Mouse (Mus musculus): ENCODE measurements around the gene Tbx10. TPM values are rescaled to one million over a fixed set of nuclear protein-coding genes. Genes with fewer than 3 reads are reported as not detected.

Tbx10 gene
- polyA plus RNA-seq, 1 experiment: not detected

- DNase-seq (ENCODE audit: low read depth, low spot score): peak; percentile 94
- WGBS: under 1% methylated on average over 64 of the region's 64 CpGs
Measured at GRCm38 (mm10) chr19:4000119-4000900, 7.8 kb downstream of the Tbx10 start, which contains the start of the genes Nudt8 and Gm49405. Gene Nudt8, plus strand, starts transcription at chr19:4000580. Gene Gm49405, plus strand, starts transcription at chr19:4000626.

DNA sequence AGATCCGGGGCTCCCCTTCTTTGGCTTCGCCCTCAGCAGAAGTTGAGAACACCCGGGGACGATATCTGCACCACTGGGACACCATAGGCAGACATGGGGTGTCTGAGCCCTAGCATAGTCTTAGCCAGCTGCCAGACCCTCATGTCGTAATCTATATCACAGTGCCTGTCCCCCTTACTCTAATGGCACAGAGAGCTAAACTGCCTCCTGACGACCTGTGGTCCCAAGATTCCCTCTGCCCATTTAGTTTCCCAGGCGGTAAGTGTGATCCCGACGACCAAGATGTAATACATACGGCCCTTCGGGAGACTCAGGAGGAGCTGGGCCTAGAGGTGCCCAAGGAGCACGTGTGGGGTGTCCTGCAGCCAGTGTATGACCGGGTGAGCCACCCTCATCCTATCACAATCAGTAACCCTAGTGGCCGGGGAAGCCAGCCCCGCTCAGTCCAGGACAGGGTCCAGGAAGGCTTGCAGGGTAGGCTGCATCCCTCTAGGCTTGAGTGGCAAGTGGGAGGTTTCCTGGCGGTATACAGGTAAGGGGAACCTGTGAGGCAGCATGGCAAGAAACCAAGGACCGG is 8.5 kb downstream of the Tbx10 start:
- WGBS: 18% methylated on average over 17 of the region's 17 CpGs
- DNase-seq (ENCODE audit: low read depth, low spot score): no peak

- no peak for DNase-seq (ENCODE audit: low read depth, low spot score)
- WGBS: 65% methylated on average over 5 of the region's 5 CpGs
Measured at GRCm38 (mm10) chr19:4001752-4002151, 9.2 kb downstream of the Tbx10 start.

DNA sequence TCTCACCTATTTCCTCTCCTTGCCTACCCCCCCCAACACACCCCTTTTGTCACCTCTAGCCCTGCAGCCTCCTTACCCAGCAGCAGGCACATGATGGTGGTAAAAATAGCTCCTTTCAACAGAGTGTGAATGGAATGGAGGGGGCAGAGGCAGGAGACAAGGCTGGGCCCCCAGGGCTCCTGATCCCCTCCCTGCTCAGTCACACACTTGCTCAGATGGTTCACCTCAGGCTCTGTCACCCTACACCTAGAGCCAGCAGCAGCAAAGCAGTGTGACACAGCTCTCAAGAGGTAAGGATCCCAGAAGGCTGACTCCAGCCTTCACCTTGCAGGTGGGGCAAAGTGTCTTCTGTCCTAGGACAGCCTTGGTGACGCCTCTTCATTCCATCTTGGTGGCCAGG is 10.6 kb downstream of the Tbx10 start, which contains the start of gene Doc2g:
Doc2g (plus strand) TSS at position 202 of the 400 bp plus-strand sequence.
- no peak for DNase-seq (ENCODE audit: low read depth, low spot score)
- WGBS: 83% methylated on average over 1 of the region's 1 CpGs

- 81% methylated on average over 12 of the region's 12 CpGs for WGBS
- DNase-seq (ENCODE audit: low read depth, low spot score): no peak
Measured at GRCm38 (mm10) chr19:4003641-4004040, 11.1 kb downstream of the Tbx10 start.

DNA sequence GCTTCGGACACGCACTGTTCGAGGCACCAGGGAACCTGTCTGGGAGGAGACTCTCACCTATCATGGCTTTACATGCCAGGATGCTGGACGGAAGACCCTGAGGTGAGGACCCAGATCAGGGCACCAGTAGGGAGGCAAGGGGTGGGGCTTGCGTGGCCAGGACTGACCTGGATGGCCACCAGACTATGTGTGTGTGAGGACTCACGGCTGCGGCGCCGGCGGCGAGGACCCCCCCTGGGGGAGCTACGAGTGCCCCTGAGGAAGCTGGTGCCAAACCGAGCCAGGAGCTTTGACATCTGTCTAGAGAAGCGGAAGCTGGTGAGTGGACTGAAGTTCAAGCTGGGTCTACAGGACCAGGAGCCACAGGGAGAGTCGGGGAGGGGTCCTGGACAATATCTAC is 11.8 kb downstream of the Tbx10 start:
- DNase-seq (ENCODE audit: low read depth, low spot score): no peak

DNA sequence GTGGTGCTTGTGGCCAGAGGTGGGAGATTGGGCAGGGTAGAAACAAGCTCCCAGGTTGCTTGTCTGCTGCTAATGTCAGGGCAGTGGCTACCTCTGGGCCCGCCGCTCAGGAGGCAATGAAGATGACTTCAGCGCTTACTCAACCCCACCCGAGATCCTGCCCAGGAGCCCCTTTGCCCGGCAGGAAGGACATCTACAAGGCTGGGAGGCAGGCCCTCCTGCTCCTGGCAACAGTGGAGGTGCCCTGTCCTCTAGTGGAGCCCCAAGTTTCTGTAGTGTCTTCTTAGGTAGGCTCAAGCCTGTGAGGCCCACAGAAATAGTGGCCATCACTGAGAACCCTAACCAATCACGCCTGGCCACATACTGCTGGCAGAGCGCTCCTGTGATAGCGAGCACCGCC is 12.5 kb downstream of the Tbx10 start:
- DNase-seq (ENCODE audit: low read depth, low spot score): no peak
- 80% methylated on average over 9 of the region's 9 CpGs for WGBS

More for the DNA sequence above, 11.8 kb downstream of the Tbx10 start:
- 89% methylated on average over 15 of the region's 15 CpGs for WGBS

- DNase-seq (ENCODE audit: low read depth, low spot score): no peak
- 91% methylated on average over 8 of the region's 8 CpGs for whole genome bisulfite sequencing
Measured at GRCm38 (mm10) chr19:4005971-4006370, 13.4 kb downstream of the Tbx10 start.

- WGBS: 93% methylated on average over 5 of the region's 5 CpGs
- DNase-seq (ENCODE audit: low read depth, low spot score): no peak
Measured at GRCm38 (mm10) chr19:4011086-4011485, 18.5 kb downstream of the Tbx10 start.

DNA sequence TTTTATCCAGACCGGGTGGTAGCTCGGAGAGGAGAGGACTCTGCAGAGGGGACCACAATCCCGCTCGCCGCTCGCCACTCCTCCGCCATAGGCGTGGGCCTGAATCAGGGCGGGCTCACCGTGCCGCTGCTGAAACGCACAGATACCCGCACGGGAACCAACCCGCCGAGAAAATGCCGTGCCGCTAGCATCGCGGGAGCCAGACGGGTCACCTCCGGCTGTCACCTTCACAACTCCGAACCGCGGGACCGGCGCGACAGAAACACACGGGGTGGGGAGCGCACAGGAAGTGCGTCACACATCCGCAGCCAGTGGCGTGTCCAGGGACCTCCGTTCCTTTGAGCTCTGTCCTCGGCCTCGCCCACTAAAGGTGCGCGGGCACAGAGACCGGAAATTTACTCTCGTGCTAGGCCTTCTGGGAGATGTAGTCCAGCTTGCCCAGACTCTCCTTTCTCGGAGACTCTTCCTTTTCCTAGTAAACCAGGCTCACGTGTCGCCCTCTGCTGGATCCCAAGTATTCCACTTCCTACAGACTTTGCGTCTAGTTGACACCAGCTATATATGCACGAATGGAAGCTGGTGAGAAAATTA is 20.0 kb downstream of the Tbx10 start, which contains the start of gene Ndufv1:
Ndufv1 (minus strand) TSS at position 375 of the 591 bp plus-strand sequence.
- WGBS: under 1% methylated on average over 45 of the region's 45 CpGs
- peak; percentile 99 for DNase-seq (ENCODE audit: low read depth, low spot score)

- WGBS: 31% methylated on average over 9 of the region's 9 CpGs
- DNase-seq (ENCODE audit: low read depth, low spot score): no peak
Measured at GRCm38 (mm10) chr19:4013066-4013465, 20.5 kb downstream of the Tbx10 start.

- no peak for DNase-seq (ENCODE audit: low read depth, low spot score)
Measured at GRCm38 (mm10) chr19:4014802-4015201, 22.2 kb downstream of the Tbx10 start.

DNA sequence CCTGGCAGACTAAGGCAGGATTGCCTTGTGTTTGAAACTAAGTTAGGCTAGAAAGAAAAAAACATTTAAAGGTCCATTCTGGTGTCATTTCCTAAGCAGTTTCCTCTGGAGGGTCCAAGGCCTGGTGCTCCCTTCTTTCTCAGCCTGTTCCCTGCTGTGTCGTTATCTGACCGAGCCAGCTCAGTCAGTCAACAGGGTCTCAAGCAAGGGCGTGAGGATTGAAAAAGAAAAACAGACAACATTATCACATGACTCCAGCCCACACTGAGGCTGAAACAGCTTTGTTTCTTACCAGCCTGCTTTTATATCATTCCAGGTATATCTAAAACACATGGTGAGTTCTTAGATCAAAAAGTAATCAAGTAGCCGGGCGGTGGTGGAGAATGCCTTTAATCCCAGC is 23.1 kb downstream of the Tbx10 start:
- no peak for DNase-seq (ENCODE audit: low read depth, low spot score)
- WGBS: 79% methylated on average over 5 of the region's 5 CpGs

- 56% methylated on average over 10 of the region's 10 CpGs for WGBS
- DNase-seq (ENCODE audit: low read depth, low spot score): no peak
Measured at GRCm38 (mm10) chr19:4017921-4018587, 25.5 kb downstream of the Tbx10 start.

GRCm38 (mm10) chr19:4018743-4019583 is 26.4 kb downstream of the Tbx10 start:
- DNase-seq (ENCODE audit: low read depth, low spot score): peak; percentile 95
- WGBS: 11% methylated on average over 18 of the region's 18 CpGs

- DNase-seq (ENCODE audit: low read depth, low spot score): no peak
- WGBS: 52% methylated on average over 7 of the region's 7 CpGs
Measured at GRCm38 (mm10) chr19:4023185-4023584, 30.6 kb downstream of the Tbx10 start.

GRCm38 (mm10) chr19:4027576-4027975 is 35.0 kb downstream of the Tbx10 start:
- no peak for DNase-seq (ENCODE audit: low read depth, low spot score)

DNA sequence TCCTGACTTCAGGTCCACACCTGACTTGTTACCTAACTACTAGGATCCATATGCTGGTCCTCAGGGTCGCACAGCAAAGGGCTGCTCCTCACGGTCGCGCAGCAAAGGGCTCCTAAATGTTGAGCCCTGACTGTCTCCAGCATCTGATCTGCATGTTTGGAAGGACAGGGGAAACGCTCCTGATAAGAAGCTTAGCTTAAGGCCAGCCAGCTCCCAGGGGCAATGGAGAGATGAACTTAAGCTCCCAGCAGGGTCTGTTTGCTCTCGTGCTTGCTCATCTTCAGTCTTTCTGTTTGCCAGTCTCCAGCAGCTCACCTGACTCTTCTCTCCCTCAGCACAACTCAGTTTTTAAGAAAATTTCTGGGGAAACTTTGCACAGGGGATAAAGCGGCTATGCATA is 40.1 kb downstream of the Tbx10 start:
- no peak for DNase-seq (ENCODE audit: low read depth, low spot score)
- WGBS: 77% methylated on average over 7 of the region's 7 CpGs

- no peak for DNase-seq (ENCODE audit: low read depth, low spot score)
- 21% methylated on average over 3 of the region's 3 CpGs for WGBS
Measured at GRCm38 (mm10) chr19:4033298-4033697, 40.7 kb downstream of the Tbx10 start.

All from large intestine, adult 2 months (tissue).